Mouse (Mus musculus) 3T3-L1 (cell line): ENCODE data around the gene Arid3c.

ENCODE experiments used
- DNase-seq: peaks from one replicate; pipeline ENCODE4 v3.0.0-alpha.2; 2015; ENCODE audit warnings: low read depth, low spot score

Gene Arid3c

GRCm38 (mm10) chr4:41678863-41679262 is 52.1 kb downstream of the Arid3c start:
- DNase-seq = no peak

DNA sequence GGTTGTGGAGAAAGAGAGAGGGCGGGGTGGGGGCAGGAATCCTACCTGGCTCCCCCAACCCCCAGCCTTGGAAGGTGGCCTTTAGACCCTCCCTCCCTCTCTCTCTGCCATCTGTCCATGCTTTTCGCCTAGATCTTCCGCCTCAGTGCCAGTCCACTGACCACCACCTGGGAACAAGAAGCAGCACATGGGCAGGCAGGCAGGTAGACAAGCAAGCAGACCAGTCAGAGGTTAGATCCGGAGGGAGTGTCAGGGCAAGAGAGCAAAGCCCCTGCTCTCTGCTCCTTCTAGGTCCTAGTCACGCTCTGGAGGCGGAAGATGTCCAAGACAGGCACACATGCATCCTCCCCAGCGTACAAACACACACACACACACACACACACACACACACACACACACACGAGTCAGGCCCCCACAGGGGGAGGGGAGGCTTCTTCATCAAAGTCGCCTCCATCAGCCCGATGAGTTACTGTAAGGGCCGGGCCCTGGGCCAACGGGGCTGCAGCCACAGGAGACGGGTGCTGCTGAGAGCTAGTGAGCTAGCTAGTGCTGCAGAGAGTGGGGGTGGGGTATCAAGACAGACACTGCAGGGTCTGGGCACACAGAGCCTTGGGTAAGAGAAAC is 53.8 kb downstream of the Arid3c start:
- DNase-seq = no peak

- no peak for DNase-seq
These were observed 54.5 kb downstream of the Arid3c start for GRCm38 (mm10) chr4:41676248-41677005.
